Mouse (Mus musculus) thymus, postnatal 10 days (tissue): ENCODE data around the gene Tpte.
A peak's percentile ranks its signal among the peaks of the same experiment; 100 is the strongest.

Experiments
- DNase-seq, 2 experiments: peaks; one replicate each; pipeline ENCODE4 v3.0.0; 2021; ENCODE audit warnings: low spot score in 2 of 2

Tpte gene

DNA sequence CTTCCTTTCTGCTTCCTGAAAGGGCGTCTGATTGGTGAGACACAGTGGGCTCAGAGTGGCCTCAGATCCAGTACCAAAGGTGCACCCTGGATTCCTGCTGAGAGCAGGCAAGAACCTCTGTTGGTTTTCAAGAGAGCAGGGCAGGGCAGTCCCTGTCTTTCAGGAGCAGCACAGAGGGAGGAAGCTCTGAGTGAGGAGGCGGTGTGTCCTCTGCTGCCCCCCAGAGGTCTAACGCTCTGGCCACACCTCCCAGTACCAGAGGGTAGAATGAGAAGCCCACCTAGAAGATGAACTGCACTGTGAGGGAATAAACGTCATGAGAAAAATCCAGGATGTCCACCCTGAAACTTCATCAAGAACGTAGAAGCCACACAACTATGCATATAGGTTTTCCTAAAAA lies 93.7 kb downstream of the Tpte start:
- DNase-seq: peak; percentile 23 to 67

DNA sequence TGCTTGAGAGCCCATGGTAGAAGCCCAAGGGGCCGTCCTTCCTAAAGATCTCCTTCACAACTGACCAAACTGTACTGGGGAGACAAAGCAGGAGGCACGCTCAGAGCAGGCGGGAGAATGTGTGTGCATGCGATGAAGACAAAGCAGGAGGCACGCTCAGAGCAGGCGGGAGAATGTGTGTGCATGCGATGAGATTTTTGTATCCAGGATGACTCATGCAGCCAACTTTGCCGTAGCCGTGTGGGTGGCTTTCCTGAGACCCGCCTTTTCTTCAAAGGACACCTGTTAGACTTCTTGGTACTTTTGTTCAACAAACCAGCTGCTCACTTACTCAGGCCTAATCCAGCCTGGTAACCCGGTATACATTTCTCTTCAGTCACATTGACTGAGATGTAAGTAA lies 97.7 kb downstream of the Tpte start:
- no peak for DNase-seq

DNA sequence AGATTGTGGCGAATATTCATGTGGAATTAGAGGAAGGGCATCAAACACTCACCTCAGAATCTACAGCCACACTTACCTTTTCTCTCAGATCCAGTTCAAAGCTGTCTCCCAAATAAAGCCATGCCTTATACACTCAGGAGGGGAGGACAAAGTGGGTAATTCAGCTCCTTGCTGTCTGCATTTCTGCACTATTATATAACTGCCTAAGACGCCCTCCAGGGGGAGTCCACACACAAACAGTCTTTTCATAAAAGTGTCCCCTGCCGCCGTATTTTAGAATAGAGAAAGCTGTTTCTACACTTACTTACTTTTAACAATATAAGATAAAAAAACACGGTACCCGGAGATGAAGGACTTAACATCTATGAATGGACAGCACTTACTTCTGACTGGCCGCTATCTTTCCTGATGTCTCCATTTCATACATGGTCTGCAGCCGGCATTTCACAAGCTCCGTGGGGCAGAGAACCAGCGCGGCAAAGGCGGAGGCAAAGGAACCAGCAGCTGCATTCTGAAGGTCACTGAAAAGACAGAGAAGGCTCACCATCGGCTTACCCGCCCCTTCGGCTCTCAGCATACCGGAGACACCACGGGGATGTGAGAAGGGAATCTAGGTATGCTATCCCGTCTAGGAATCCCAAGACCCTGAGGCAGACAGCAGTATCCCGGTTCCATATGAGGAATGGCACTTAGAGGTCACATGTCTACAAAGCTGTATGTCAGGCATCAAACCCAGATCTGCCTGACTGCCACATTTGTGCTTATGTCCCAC lies 99.8 kb downstream of the Tpte start:
- no peak for DNase-seq

DNA sequence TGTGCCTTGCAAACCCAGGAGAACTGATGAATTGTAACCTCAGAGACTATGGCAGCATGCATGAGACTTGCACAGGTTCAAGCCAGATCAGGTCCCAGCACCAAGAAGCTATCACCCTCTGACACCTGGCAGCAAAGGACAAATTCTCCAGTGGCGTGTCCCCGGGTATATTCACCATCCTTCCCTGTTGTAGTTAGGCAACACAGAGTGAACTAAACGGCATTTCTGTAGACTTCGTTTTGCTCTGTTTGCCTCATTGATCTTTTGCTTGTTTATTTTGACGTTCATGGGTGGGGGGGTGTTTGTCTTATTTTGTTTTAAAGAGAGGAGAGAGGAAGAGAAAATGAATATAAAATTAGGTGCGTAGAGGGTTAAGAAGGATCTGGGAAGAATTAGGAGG lies 101.9 kb downstream of the Tpte start:
- no peak for DNase-seq

DNA sequence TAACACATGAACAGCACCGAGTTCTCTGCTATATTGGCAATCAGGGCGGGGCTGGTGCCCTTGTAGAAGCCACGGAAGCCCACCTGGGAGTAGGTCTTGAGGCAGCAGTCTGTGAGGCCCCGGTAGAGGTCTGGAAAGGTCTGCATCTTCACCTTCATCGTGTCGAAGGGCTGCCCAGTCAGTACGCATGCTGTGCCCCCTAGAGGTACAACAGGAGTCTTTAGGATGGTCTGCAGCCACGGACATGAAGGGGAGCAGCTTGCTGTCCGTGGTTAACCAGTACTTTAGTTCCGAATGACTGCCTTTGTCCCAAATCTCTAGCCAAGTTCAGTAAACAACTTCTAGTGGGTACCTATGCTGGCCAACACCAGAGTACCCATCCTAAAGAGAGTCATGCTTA lies 106.6 kb downstream of the Tpte start:
- DNase-seq: no peak

DNA sequence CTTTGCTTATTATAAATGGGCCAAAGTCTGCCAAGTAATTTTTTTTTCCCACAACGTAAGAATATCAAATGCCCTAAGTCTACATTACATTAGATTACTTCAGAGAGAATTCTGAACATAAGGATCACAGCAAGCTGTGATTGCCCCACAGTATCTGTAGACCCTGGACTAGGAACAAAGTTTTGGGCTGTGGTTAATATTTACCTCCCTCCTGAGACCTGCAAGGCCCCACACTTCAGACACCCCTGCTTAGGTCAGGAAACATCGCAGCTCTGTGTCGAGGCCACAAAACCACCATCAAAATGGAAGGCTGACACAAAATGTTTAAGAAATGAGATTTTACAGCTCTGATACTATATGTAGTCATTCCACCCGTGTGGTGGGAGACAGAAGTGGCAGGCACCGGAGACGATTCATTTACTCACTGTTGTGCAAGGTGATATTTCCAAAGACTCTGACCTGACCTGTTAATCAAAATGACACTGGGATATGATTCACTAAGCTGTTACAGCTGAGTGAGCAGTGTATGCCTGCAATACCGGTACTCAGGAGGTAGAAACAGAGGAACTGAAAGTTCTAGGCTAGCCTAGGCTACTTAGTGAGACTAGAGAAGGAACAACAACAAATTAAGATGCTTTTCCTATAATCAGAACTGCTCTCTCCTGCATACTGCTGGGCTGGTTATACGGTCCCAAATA lies 107.7 kb downstream of the Tpte start:
- no peak for DNase-seq

DNA sequence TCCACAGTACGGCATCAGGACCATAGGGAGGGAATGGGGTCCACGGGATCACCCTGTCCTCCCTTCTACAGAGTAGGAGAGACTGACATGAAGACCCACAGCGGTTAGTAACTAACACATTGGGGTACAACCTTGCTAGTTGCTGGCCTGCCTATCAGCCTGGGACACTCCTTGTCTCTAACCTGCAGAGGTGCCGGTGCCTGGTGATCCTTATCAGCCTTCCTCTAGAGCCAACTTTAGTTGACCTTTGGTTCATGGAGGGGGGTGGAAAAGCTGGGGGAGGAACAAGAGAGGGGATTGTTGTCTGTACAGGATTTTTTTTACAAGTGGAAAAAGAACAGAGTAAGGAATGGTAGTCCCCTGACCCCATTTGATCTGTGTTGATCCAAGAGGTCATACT lies 111.2 kb downstream of the Tpte start:
- DNase-seq: no peak

DNA sequence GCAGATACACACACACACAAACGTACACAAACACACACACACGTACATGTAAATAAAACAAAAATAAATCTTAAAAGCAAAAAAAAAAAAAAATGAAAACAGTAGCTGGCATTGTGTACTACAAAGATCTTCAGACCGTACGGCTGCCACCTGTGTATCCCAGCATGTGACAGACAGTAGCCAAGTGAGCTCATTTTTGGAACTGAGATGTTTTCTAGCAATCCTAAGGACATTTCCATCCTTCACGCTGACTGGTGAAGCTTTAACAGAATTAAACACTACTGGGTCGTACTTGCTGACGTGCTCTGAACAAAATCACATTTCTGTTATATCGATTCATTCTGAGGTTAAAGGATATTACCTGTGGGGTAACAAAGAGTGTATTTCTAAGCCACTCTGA lies 112.0 kb downstream of the Tpte start:
- no peak for DNase-seq

DNA sequence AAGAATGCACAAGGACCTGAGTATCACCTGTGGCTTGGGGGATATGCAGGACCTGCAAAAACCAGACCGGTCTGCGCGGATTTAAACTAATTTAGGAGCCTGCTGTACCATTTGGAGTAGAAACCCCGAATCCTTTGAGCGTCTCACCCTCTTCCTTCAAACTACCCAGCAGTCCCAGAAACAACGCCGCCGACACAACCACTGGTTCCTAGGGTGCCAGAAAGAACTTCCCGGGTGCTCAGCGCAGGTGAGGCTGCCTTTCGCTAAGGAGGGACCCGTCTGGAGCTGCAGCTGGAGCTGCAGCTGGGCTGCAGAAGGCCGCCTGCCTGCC lies 114.5 kb downstream of the Tpte start:
- DNase-seq: no peak

DNA sequence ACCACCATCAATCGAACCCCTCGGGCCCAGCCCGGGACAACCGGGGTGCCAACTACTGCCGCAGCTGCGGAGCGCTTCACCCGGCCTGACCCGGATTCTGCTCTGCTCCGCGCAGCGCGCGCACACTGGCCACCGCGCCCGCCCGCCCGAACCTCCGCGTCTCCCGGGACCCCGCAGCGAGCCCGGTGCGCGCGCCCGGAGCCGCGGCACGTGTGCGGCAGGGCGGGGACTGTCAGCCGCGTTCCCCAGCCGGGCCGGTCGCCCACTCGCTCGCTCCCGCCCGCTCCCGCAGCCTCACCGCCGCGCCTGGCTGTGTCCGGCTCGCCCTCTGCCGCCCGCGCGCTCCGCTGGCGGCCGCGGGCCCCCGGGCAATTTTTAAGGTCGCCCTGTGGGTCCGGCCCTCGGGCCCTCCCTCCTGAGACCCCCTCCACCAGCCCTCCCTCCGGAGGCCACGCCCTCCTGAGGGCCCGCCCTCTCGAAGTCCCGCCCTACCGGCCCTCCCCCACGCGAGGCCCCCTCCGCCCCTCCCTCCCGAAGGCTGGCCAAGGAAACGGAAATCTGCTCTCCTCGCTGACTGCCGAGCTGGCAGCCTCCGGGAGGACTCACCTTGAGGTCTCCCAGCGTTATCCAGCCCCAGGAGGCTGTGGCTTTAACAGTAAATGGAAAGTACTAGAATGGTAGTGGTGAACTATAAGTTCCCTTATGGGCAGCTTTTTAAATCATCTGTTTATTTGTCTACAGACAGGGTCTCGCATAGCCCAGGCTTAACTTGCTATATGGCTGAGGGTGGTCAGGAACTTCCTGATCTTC lies 115.1 kb downstream of the Tpte start, which contains the start of gene Slc25a15:
Slc25a15 (minus strand) TSS at position 456 of the 810 bp plus-strand sequence.
- DNase-seq: peak; percentile 88 to 91

DNA sequence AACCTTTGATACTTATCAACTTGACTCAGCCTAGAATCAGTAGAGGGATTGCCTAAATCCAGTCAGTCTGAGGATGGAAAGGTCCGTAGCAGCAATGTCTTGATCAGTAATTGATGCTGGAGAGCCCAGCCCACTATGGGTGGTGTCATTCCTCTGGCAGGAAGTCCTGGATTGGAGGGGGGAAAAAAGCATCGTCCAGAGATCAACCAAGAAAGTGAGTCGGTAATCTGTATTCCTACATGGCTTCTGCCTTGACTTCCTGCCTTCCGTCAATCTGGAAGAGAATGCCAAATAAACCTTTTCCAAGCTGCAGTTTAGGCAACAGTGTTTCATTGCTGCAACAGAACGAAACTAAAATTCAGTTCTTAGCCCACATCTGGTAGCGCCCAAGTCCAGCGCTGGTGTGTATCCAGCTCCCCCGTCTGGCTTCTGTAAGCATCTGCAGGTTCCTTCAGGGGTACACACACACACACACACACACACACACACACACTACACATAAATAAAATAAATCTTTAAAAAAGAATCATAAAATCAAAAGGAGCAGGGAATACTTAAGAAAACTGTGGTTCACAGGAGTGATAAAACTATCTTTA lies 116.1 kb downstream of the Tpte start:
- DNase-seq: no peak

DNA sequence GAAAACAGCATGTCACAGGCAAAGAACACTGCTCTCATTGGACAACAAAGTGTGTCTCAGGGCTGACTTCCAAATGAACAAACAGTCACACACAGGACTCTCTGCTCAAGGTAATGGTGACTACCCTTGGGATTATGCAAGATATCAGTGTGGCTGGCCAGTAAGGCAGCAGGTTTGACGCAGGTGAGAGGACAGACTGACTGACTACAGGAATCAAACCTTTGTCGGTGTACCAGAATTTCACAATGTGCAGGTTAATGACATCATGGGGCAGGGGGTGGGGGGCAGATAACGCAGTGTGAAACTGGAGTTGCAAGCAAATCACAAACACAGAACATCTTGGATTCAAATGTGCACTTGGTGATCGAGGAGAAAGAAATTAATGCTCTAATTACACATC lies 117.4 kb downstream of the Tpte start:
- no peak for DNase-seq

DNA sequence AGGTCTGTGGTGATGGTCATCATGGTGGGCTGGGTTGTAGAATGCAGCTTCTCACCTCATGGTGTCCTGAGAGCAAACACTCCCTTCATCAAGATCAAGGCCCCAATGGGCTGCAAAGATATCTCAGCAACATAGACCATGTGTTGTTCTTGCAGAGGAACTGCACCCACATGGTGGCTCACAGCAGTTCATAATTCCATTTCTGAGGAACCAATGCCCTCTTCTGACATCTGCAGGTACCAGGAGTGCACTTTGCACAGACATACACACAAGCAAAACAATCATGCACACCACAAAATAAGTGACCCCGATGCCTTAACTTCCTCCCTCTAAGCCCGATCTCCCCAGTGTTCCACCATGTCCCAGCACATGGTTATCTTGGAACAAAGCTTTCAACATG lies 120.0 kb downstream of the Tpte start:
- no peak for DNase-seq

DNA sequence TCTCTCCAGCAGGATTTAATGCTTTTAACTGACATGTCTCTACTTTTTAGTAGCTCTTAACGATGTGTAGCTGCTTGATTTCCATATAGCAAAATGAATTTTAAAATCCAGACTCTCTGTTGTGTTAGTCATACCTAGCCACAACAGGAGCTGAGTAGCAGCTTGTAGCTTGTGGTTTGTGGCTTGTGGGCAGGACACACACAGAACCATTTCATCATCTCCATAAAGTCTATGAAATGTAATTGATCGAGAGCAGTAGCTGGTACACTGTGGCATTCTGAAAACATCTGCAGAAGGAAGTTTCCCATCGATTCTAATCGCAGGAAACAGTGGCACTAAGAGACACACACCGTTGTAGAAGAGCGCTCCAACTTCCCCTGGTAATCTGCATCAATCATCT lies 122.5 kb downstream of the Tpte start:
- no peak for DNase-seq

DNA sequence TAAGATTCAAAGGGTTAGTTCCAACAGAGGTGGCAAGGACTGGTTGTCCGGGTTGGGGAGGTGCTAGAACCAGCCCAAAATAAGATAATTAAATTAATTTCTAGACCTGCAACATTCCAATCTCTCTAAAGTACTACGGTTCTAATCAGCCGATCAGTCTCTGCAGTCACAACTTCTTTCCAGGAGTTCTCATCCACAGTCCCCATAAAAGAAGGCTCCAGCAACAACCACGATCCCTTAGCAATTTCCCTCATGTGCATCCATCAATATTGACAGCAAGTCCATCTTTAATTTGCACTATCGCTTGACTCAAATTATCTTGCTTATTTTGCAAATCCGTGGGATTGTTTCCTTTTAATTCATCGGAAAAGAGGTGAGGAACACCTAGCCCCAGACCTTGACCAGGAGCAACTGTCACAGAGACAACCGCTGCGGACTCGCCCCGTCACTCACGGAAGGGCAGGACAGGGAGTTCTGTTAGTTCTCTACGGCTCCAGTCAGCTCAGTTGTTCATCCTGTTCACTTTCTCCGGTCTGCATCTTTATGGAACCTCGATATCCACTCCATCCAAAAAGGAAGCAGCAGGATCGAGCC lies 127.5 kb downstream of the Tpte start:
- DNase-seq: no peak

DNA sequence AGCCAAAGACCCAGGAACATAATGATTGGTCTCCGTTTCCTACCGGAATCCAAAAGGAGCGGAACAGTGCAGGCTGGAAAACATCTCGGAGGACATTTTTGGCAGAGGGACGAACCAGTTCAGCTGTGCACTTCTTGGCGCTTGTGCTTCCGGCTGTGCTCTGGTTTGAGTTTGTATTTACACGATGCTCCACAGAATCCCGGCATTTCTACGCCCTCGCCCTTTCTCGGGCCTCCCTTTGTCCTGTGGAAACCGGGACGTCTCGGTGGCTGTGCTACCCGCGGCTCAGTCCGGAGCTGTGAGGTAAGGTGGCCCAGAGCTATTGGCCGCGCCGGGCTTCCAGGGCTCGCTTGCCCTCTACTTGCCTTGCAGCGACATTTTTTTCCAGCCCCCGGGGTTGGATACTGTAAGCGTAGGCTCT lies 128.1 kb downstream of the Tpte start, which contains the start of gene Mrps31:
Mrps31 (plus strand) TSS at position 80 of the 421 bp plus-strand sequence.
- DNase-seq: peak; percentile 51 to 80

DNA sequence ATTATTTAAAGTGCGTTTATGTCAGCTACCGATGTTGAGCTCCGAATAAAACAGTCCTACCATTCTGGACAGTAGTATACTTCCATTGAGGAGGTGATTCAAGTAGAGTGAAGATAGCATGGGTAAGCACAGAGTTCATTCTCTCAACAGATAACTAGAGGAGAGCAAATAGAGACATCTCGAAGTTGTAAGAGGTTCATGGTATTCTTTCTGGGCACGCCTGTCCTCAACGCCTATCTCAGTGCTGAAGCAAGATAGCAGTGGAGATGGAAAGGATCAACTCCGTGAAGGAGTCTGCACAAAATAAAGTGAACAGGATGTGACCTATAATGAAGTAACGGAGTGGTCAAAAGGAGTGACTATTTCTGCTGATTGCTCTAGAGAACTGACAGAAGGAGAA lies 128.7 kb downstream of the Tpte start:
- no peak for DNase-seq
